In genomic region chr16:90831676-90832075, GRCm38 (mm10) we compare ENCODE assay signal across 9 mouse cellular contexts. TPM values are rescaled to one million over a fixed set of nuclear protein-coding genes. Genes with fewer than 3 reads are reported as not detected.
A peak's percentile ranks its signal among the peaks of the same experiment; 100 is the strongest.
DNase-seq lines count a peak whose midpoint lies in the region; TF ChIP-seq lines count a peak whose summit lies in the region.
"Had no signal": no experiment of that assay in that cellular context is flagged by ENCODE, and none has a peak within 500 bp of the region (broad histone marks: within the 10 kb centered on the region; RNA-seq: fewer than 3 reads in every experiment).

No protein-coding gene starts in this region.

- H3K4me3 ChIP-seq in gastrocnemius, adult 2 months: peak overlapping the region; percentile 82

- DNase-seq in gastrocnemius, adult 2 months: no peak
- no peak for DNase-seq in gastrocnemius, adult 8-10 months (ENCODE audit: low spot score in 2 of 2)
- DNase-seq in cerebellum, adult 9-11 months: peak; percentile 56
- DNase-seq in heart, postnatal 4 days: peak; percentile 36
- DNase-seq in lung, postnatal 36 days: peak; percentile 45
- no peak for DNase-seq in retina, embryonic 14.5 days (ENCODE audit: low spot score)
- no peak for DNase-seq in layer of hippocampus, adult 11-12 months (ENCODE audit: low spot score)
- DNase-seq in left cerebral cortex, adult 9 months (ENCODE audit: low spot score in 2 of 2): no peak

- peak overlapping the region; percentile 88; the same call in 1 of the 2 replicates for H3K27ac ChIP-seq in gastrocnemius, adult 2 months

- intact Hi-C loops in gastrocnemius, adult 2 months (cut with DNase I): loop anchor here (2.0 to 5.0 kb wide), 2 partner anchors 21 to 101 kb away; partner anchors contain the start of gene Urb1

- no peak for TF ChIP-seq CTCF in gastrocnemius, adult 2 months (IDR thresholded peaks at IDR 0.05)

RNA-seq across cellular contexts. Expression of gene Eva1c, which starts 5.2 kb away (rescaled TPM):
- total RNA-seq in gastrocnemius, adult 2 months (2021): under 1 TPM; 0.10 to 0.56 TPM
- total RNA-seq in gastrocnemius, adult 8-10 months (2022): under 1 TPM in 3 of 4 experiments, not detected in 1; 0.34 to 0.56 (median 0.38) TPM
- 1 to 10 TPM; 1.5 to 2.4 TPM for total RNA-seq in heart, postnatal 4 days (2021)
- total RNA-seq: common myeloid progenitor, adult 5-6 weeks had no signal

RNA-seq across cellular contexts. Expression of gene Urb1, which starts 21.5 kb away (rescaled TPM):
- 1 to 10 TPM; 4.7 to 5.0 TPM for total RNA-seq in gastrocnemius, adult 2 months (2021)
- total RNA-seq in gastrocnemius, adult 8-10 months (2022): 1 to 10 TPM; 4.2 to 4.7 (median 4.3) TPM
- total RNA-seq in heart, postnatal 4 days (2021): 10 to 100 TPM; 13.3 to 14.5 TPM

Comparison
In these comparisons a context has a peak if more than half of its experiments do, and no peak if none do; other contexts are left out.
1. DNase-seq: peak in cerebellum, adult 9-11 months (single experiment), heart, postnatal 4 days (single experiment) and lung, postnatal 36 days (single experiment); none in gastrocnemius, adult 2 months (single experiment), gastrocnemius, adult 8-10 months (0 of 2), retina, embryonic 14.5 days (single experiment), layer of hippocampus, adult 11-12 months (single experiment) and left cerebral cortex, adult 9 months (0 of 2).